Mouse (Mus musculus): ENCODE data around the gene Rhobtb1.

DNA sequence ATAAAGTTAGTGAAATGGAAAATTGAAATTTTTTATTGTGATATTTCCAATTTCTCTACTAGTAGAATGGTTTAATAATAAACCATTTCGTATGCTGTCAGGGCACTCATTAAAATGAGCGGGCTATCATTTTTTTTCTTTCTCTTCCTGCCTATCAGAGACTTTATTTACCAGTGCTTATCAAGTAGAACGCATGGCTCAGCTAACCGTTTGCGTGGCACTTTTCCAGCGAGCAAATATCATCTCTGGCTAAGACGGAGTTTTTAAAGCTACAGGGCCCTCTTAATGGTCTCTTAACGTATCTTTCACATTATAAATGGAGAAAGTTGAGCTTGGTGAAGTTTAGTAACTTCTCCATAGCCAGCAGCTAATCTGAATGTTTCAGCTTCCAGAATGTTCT is 44.0 kb upstream of the Rhobtb1 start:
- TF ChIP-seq CTCF (IDR thresholded peaks at IDR 0.05; ENCODE audit: low read depth) (no peak), EP300 (IDR thresholded peaks at IDR 0.05; ENCODE audit: low read depth) (peak; percentile 67)
